Mouse (Mus musculus): ENCODE data around the gene Cerkl. TPM values are rescaled to one million over a fixed set of nuclear protein-coding genes. Genes with fewer than 3 reads are reported as not detected.
A peak's percentile ranks its signal among the peaks of the same experiment; 100 is the strongest.

The Cerkl gene
- total and polyA plus RNA-seq, 3 experiments, result 0.02 to 1.4 TPM; not detected in 1

GRCm38 (mm10) chr2:79429650-79430049, 26.9 kb downstream of the Cerkl start:
- 0 out of 2 replicates have a peak, but pooled peaks cover 2% of the 10 kb centered on the region for H3K4me1 ChIP-seq (ENCODE audit: insufficient read depth, low read depth, low read length)
- TF ChIP-seq GATA1 (IDR thresholded peaks at IDR 0.05; ENCODE audit: borderline replicate concordance, low read length), result no peak
- TF ChIP-seq POLR2AphosphoS5 (IDR thresholded peaks at IDR 0.05; ENCODE audit: insufficient replicate concordance, low read depth, low read length), result no peak
- no peak for TF ChIP-seq GATA2 (IDR thresholded peaks at IDR 0.05; ENCODE audit: borderline replicate concordance, low read depth, low read length)
- TF ChIP-seq TAL1 (conservative IDR thresholded peaks at IDR 0.05; ENCODE audit: low read depth, low read length), result no peak
- TF ChIP-seq CTCF (IDR thresholded peaks at IDR 0.05; ENCODE audit: low read depth, low read length), result no peak
- H3K9me3 ChIP-seq (replicated peaks), result no peaks in the 10 kb centered on the region
- DNase-seq (ENCODE audit: low spot score) (no peak), ATAC-seq (ENCODE audit: extremely low read depth, insufficient number of reproducible peaks, low FRiP score, poor library complexity, severe bottlenecking) (no peak)
- no peak overlapping the region for H3K4me3 ChIP-seq (ENCODE audit: low read depth, low read length)
- no peaks in the 10 kb centered on the region for H3K36me3 ChIP-seq (replicated peaks)
- peaks cover 12% of the 10 kb centered on the region for H3K27me3 ChIP-seq (ENCODE audit: insufficient read depth, low read length)

- no peaks in the 10 kb centered on the region for H3K36me3 ChIP-seq (replicated peaks)
- H3K4me1 ChIP-seq (ENCODE audit: insufficient read depth, low read depth, low read length), result 0 out of 2 replicates have a peak, but pooled peaks cover 2% of the 10 kb centered on the region
- TF ChIP-seq POLR2AphosphoS5 (IDR thresholded peaks at IDR 0.05; ENCODE audit: insufficient replicate concordance, low read depth, low read length), result no peak
- TF ChIP-seq CTCF (IDR thresholded peaks at IDR 0.05; ENCODE audit: low read depth, low read length), result no peak
- no peak for TF ChIP-seq GATA1 (IDR thresholded peaks at IDR 0.05; ENCODE audit: borderline replicate concordance, low read length)
- no peak for TF ChIP-seq GATA2 (IDR thresholded peaks at IDR 0.05; ENCODE audit: borderline replicate concordance, low read depth, low read length)
- no peak for TF ChIP-seq TAL1 (conservative IDR thresholded peaks at IDR 0.05; ENCODE audit: low read depth, low read length)
- ATAC-seq (ENCODE audit: extremely low read depth, insufficient number of reproducible peaks, low FRiP score, poor library complexity, severe bottlenecking) (no peak), DNase-seq (ENCODE audit: low spot score) (no peak)
- H3K4me3 ChIP-seq (ENCODE audit: low read depth, low read length), result no peak overlapping the region
- peaks cover 12% of the 10 kb centered on the region for H3K27me3 ChIP-seq (ENCODE audit: insufficient read depth, low read length)
- no peaks in the 10 kb centered on the region for H3K9me3 ChIP-seq (replicated peaks)
Measured at GRCm38 (mm10) chr2:79429108-79429507, 27.5 kb downstream of the Cerkl start.

DNA sequence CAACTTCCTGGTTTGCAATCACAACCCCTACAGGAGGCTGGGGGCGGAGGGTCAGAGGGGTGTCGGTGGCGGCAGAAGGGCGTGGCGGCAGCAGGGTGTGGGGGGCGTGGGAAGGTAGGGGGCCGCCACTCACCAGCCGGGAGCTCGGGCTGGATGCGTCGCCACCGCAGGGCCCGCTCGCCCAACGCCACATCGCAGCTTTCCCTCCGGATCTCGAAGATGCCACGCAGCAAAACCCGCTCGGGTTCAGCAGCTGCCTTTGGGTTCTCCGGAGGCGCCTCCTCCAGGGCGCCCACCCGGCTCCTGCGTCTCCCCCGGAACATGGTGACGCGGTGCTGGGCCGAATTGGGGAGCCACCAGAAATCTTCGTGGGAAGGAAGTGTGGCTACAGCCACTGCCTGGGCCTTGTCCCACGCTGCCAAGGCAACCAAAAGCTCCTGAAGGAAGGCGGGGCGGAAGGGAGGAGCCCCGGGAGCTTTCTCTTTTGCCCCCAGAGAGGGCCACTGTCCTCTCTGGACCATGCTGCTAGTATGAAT, 27.9 kb downstream of the Cerkl start:
- Histone ChIP-seq H3K4me3 (ENCODE audit: low read depth, low read length) (peak overlapping the region; percentile 27; the same call in 1 of the 2 replicates), H3K9me3 (replicated peaks) (no peaks in the 10 kb centered on the region), H3K4me1 (ENCODE audit: insufficient read depth, low read depth, low read length) (0 out of 2 replicates have a peak, but pooled peaks cover 2% of the 10 kb centered on the region), H3K27me3 (ENCODE audit: insufficient read depth, low read length) (peaks cover 12% of the 10 kb centered on the region), H3K36me3 (replicated peaks) (no peaks in the 10 kb centered on the region)
- TF ChIP-seq CTCF (IDR thresholded peaks at IDR 0.05; ENCODE audit: low read depth, low read length) (no peak), TAL1 (conservative IDR thresholded peaks at IDR 0.05; ENCODE audit: low read depth, low read length) (no peak), GATA1 (IDR thresholded peaks at IDR 0.05; ENCODE audit: borderline replicate concordance, low read length) (no peak), GATA2 (IDR thresholded peaks at IDR 0.05; ENCODE audit: borderline replicate concordance, low read depth, low read length) (no peak), POLR2AphosphoS5 (IDR thresholded peaks at IDR 0.05; ENCODE audit: insufficient replicate concordance, low read depth, low read length) (no peak)
- ATAC-seq (ENCODE audit: extremely low read depth, insufficient number of reproducible peaks, low FRiP score, poor library complexity, severe bottlenecking) (no peak), DNase-seq (ENCODE audit: low spot score) (no peak)

GRCm38 (mm10) chr2:79428022-79428421, 28.6 kb downstream of the Cerkl start:
- ATAC-seq (ENCODE audit: extremely low read depth, insufficient number of reproducible peaks, low FRiP score, poor library complexity, severe bottlenecking), result no peak
- TF ChIP-seq CTCF (IDR thresholded peaks at IDR 0.05; ENCODE audit: low read depth, low read length), result no peak
- TF ChIP-seq TAL1 (conservative IDR thresholded peaks at IDR 0.05; ENCODE audit: low read depth, low read length), result no peak
- TF ChIP-seq GATA1 (IDR thresholded peaks at IDR 0.05; ENCODE audit: borderline replicate concordance, low read length), result no peak
- no peak for TF ChIP-seq GATA2 (IDR thresholded peaks at IDR 0.05; ENCODE audit: borderline replicate concordance, low read depth, low read length)
- no peak for TF ChIP-seq POLR2AphosphoS5 (IDR thresholded peaks at IDR 0.05; ENCODE audit: insufficient replicate concordance, low read depth, low read length)
- Histone ChIP-seq H3K36me3 (replicated peaks) (no peaks in the 10 kb centered on the region), H3K4me1 (ENCODE audit: insufficient read depth, low read depth, low read length) (0 out of 2 replicates have a peak, but pooled peaks cover 2% of the 10 kb centered on the region), H3K27me3 (ENCODE audit: insufficient read depth, low read length) (peaks cover 12% of the 10 kb centered on the region), H3K4me3 (ENCODE audit: low read depth, low read length) (no peak overlapping the region), H3K9me3 (replicated peaks) (no peaks in the 10 kb centered on the region)
- no peak for DNase-seq (ENCODE audit: low spot score)

- no peak for TF ChIP-seq GATA1 (IDR thresholded peaks at IDR 0.05; ENCODE audit: borderline replicate concordance, low read length)
- no peak for TF ChIP-seq POLR2AphosphoS5 (IDR thresholded peaks at IDR 0.05; ENCODE audit: insufficient replicate concordance, low read depth, low read length)
- TF ChIP-seq TAL1 (conservative IDR thresholded peaks at IDR 0.05; ENCODE audit: low read depth, low read length), result no peak
- TF ChIP-seq GATA2 (IDR thresholded peaks at IDR 0.05; ENCODE audit: borderline replicate concordance, low read depth, low read length), result no peak
- no peak for TF ChIP-seq CTCF (IDR thresholded peaks at IDR 0.05; ENCODE audit: low read depth, low read length)
- H3K4me3 ChIP-seq (ENCODE audit: low read depth, low read length), result no peak overlapping the region
- no peaks in the 10 kb centered on the region for H3K4me1 ChIP-seq (ENCODE audit: insufficient read depth, low read depth, low read length)
- H3K36me3 ChIP-seq (replicated peaks), result no peaks in the 10 kb centered on the region
- H3K27me3 ChIP-seq (ENCODE audit: insufficient read depth, low read length), result no peaks in the 10 kb centered on the region
- H3K9me3 ChIP-seq (replicated peaks), result no peaks in the 10 kb centered on the region
- no peak for ATAC-seq (ENCODE audit: extremely low read depth, insufficient number of reproducible peaks, low FRiP score, poor library complexity, severe bottlenecking)
- DNase-seq (ENCODE audit: low spot score), result no peak
Measured at GRCm38 (mm10) chr2:79421696-79422095, 34.9 kb downstream of the Cerkl start.

DNA sequence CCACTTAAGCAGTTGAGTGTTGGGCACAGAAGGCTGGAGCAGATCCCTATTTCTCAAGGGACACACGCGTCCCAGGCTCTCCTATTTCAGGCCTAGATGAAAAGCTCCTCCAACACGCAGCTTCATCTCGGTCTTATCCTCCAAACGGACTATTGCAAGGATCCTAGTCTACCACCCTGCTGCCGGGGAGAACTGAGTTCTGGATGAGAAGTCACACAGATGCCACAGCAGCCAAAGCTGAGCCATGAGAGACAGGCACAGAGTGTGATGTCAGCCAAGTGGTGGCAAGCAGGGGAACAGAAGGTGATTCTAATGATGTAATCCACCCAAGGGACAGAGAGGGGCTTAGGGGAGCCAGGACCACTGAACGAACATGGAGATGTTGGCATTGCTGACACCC, 42.1 kb downstream of the Cerkl start:
- DNase-seq (ENCODE audit: low spot score), result no peak
- no peaks in the 10 kb centered on the region for H3K36me3 ChIP-seq (replicated peaks)

More for the DNA sequence above, 42.1 kb downstream of the Cerkl start:
- Histone ChIP-seq H3K27me3 (ENCODE audit: insufficient read depth, low read length) (peaks cover 3% of the 10 kb centered on the region), H3K9me3 (replicated peaks) (no peaks in the 10 kb centered on the region), H3K4me3 (ENCODE audit: low read depth, low read length) (no peak overlapping the region), H3K4me1 (ENCODE audit: insufficient read depth, low read depth, low read length) (no peaks in the 10 kb centered on the region)
- no peak for ATAC-seq (ENCODE audit: extremely low read depth, insufficient number of reproducible peaks, low FRiP score, poor library complexity, severe bottlenecking)
- TF ChIP-seq CTCF (IDR thresholded peaks at IDR 0.05; ENCODE audit: low read depth, low read length) (no peak), POLR2AphosphoS5 (IDR thresholded peaks at IDR 0.05; ENCODE audit: insufficient replicate concordance, low read depth, low read length) (no peak), TAL1 (conservative IDR thresholded peaks at IDR 0.05; ENCODE audit: low read depth, low read length) (no peak), GATA1 (IDR thresholded peaks at IDR 0.05; ENCODE audit: borderline replicate concordance, low read length) (no peak), GATA2 (IDR thresholded peaks at IDR 0.05; ENCODE audit: borderline replicate concordance, low read depth, low read length) (no peak)

All from G1E (cell line).